Mouse (Mus musculus) brain, embryonic 14.5 days (tissue): ENCODE data around the gene Wwc1.

ENCODE experiments used
- CTCF ChIP-seq: fragments of 200-500 bp; IDR thresholded peaks from 2 replicates; pipeline ENCODE4 v1.5.1; 2012; ENCODE audit warnings: inconsistent platforms, mild to moderate bottlenecking, moderate library complexity, borderline replicate concordance; ENCODE audit not compliant: insufficient read depth, insufficient read length; ENCODE audit errors: extremely low read depth
- POLR2A ChIP-seq: fragments of 200-500 bp; IDR thresholded peaks from 2 replicates; pipeline ENCODE4 v1.6.1; 2012; ENCODE audit warnings: mild to moderate bottlenecking, inconsistent platforms, borderline replicate concordance; ENCODE audit not compliant: poor library complexity, insufficient read depth, insufficient read length, severe bottlenecking; ENCODE audit errors: extremely low read depth

GRCm38 (mm10) chr11:35913418-35914044 lies 66.8 kb downstream of the Wwc1 start:
- no peak for TF ChIP-seq CTCF
- no peak for TF ChIP-seq POLR2A
